Mouse (Mus musculus): ENCODE data around the gene Vstm2b. TPM values are rescaled to one million over a fixed set of nuclear protein-coding genes. Genes with fewer than 3 reads are reported as not detected.

The Vstm2b gene
- polyA plus RNA-seq, 1 experiment: not detected

- Histone ChIP-seq H3K4me3 (replicated peaks) (no peak overlapping the region), H3K27me3 (ENCODE audit: control insufficient read depth) (peaks cover 54% of the 10 kb centered on the region), H3K4me1 (ENCODE audit: control insufficient read depth) (no peaks in the 10 kb centered on the region), H3K9me3 (ENCODE audit: control insufficient read depth, low read length) (no peaks in the 10 kb centered on the region), H3K36me3 (ENCODE audit: control insufficient read depth) (no peaks in the 10 kb centered on the region)
- TF ChIP-seq TAL1 (IDR thresholded peaks at IDR 0.05; ENCODE audit: low read length): no peak
- no peak for TF ChIP-seq GATA1 (IDR thresholded peaks at IDR 0.05; ENCODE audit: low read length)
Measured at GRCm38 (mm10) chr7:40901201-40901600, 3.1 kb downstream of the Vstm2b start.

- 0 out of 2 replicates have a peak, but pooled peaks cover 3% of the 10 kb centered on the region for H3K9me3 ChIP-seq (ENCODE audit: control insufficient read depth, low read length)
- no peak for TF ChIP-seq TAL1 (IDR thresholded peaks at IDR 0.05; ENCODE audit: low read length)
- TF ChIP-seq GATA1 (IDR thresholded peaks at IDR 0.05; ENCODE audit: low read length): no peak
- no peak overlapping the region for H3K4me3 ChIP-seq (replicated peaks)
- peaks cover 50% of the 10 kb centered on the region for H3K27me3 ChIP-seq (ENCODE audit: control insufficient read depth)
- no peaks in the 10 kb centered on the region for H3K4me1 ChIP-seq (ENCODE audit: control insufficient read depth)
- no peaks in the 10 kb centered on the region for H3K36me3 ChIP-seq (ENCODE audit: control insufficient read depth)
Measured at GRCm38 (mm10) chr7:40902506-40902905, 4.4 kb downstream of the Vstm2b start.

GRCm38 (mm10) chr7:40906484-40906883, 8.4 kb downstream of the Vstm2b start:
- H3K9me3 ChIP-seq (ENCODE audit: control insufficient read depth, low read length): 0 out of 2 replicates have a peak, but pooled peaks cover 3% of the 10 kb centered on the region
- peaks cover 14% of the 10 kb centered on the region for H3K27me3 ChIP-seq (ENCODE audit: control insufficient read depth)
- H3K4me3 ChIP-seq (replicated peaks): no peak overlapping the region
- no peaks in the 10 kb centered on the region for H3K4me1 ChIP-seq (ENCODE audit: control insufficient read depth)
- TF ChIP-seq TAL1 (IDR thresholded peaks at IDR 0.05; ENCODE audit: low read length) (no peak), GATA1 (IDR thresholded peaks at IDR 0.05; ENCODE audit: low read length) (no peak)
- H3K36me3 ChIP-seq (ENCODE audit: control insufficient read depth): no peaks in the 10 kb centered on the region

GRCm38 (mm10) chr7:40916761-40917160, 18.6 kb downstream of the Vstm2b start:
- H3K9me3 ChIP-seq (ENCODE audit: control insufficient read depth, low read length): peaks cover 6% of the 10 kb centered on the region
- no peaks in the 10 kb centered on the region for H3K36me3 ChIP-seq (ENCODE audit: control insufficient read depth)
- TF ChIP-seq TAL1 (IDR thresholded peaks at IDR 0.05; ENCODE audit: low read length) (no peak), GATA1 (IDR thresholded peaks at IDR 0.05; ENCODE audit: low read length) (no peak)
- no peaks in the 10 kb centered on the region for H3K27me3 ChIP-seq (ENCODE audit: control insufficient read depth)
- no peak overlapping the region for H3K4me3 ChIP-seq (replicated peaks)
- H3K4me1 ChIP-seq (ENCODE audit: control insufficient read depth): no peaks in the 10 kb centered on the region

GRCm38 (mm10) chr7:40920118-40920517, 22.0 kb downstream of the Vstm2b start:
- Histone ChIP-seq H3K4me3 (replicated peaks) (no peak overlapping the region), H3K36me3 (ENCODE audit: control insufficient read depth) (no peaks in the 10 kb centered on the region), H3K27me3 (ENCODE audit: control insufficient read depth) (no peaks in the 10 kb centered on the region), H3K4me1 (ENCODE audit: control insufficient read depth) (no peaks in the 10 kb centered on the region), H3K9me3 (ENCODE audit: control insufficient read depth, low read length) (peaks cover 6% of the 10 kb centered on the region)
- no peak for TF ChIP-seq GATA1 (IDR thresholded peaks at IDR 0.05; ENCODE audit: low read length)
- no peak for TF ChIP-seq TAL1 (IDR thresholded peaks at IDR 0.05; ENCODE audit: low read length)

- TF ChIP-seq GATA1 (IDR thresholded peaks at IDR 0.05; ENCODE audit: low read length) (no peak), TAL1 (IDR thresholded peaks at IDR 0.05; ENCODE audit: low read length) (no peak)
- peaks cover 6% of the 10 kb centered on the region for H3K9me3 ChIP-seq (ENCODE audit: control insufficient read depth, low read length)
- no peaks in the 10 kb centered on the region for H3K27me3 ChIP-seq (ENCODE audit: control insufficient read depth)
- H3K4me3 ChIP-seq (replicated peaks): no peak overlapping the region
- H3K4me1 ChIP-seq (ENCODE audit: control insufficient read depth): no peaks in the 10 kb centered on the region
- no peaks in the 10 kb centered on the region for H3K36me3 ChIP-seq (ENCODE audit: control insufficient read depth)
Measured at GRCm38 (mm10) chr7:40921281-40921680, 23.2 kb downstream of the Vstm2b start.

- no peaks in the 10 kb centered on the region for H3K27me3 ChIP-seq (ENCODE audit: control insufficient read depth)
- no peak for TF ChIP-seq TAL1 (IDR thresholded peaks at IDR 0.05; ENCODE audit: low read length)
- no peak for TF ChIP-seq GATA1 (IDR thresholded peaks at IDR 0.05; ENCODE audit: low read length)
Measured at GRCm38 (mm10) chr7:40922871-40923270, 24.7 kb downstream of the Vstm2b start.

GRCm38 (mm10) chr7:40928391-40928790, 30.3 kb downstream of the Vstm2b start:
- Histone ChIP-seq H3K4me1 (ENCODE audit: control insufficient read depth) (no peaks in the 10 kb centered on the region), H3K27me3 (ENCODE audit: control insufficient read depth) (no peaks in the 10 kb centered on the region), H3K4me3 (replicated peaks) (no peak overlapping the region), H3K9me3 (ENCODE audit: control insufficient read depth, low read length) (peaks cover 5% of the 10 kb centered on the region; the same call in 1 of the 2 replicates), H3K36me3 (ENCODE audit: control insufficient read depth) (no peaks in the 10 kb centered on the region)
- TF ChIP-seq GATA1 (IDR thresholded peaks at IDR 0.05; ENCODE audit: low read length) (no peak), TAL1 (IDR thresholded peaks at IDR 0.05; ENCODE audit: low read length) (no peak)

More at GRCm38 (mm10) chr7:40922871-40923270, 24.7 kb downstream of the Vstm2b start:
- Histone ChIP-seq H3K36me3 (ENCODE audit: control insufficient read depth) (no peaks in the 10 kb centered on the region), H3K9me3 (ENCODE audit: control insufficient read depth, low read length) (peaks cover 6% of the 10 kb centered on the region), H3K4me3 (replicated peaks) (no peak overlapping the region), H3K4me1 (ENCODE audit: control insufficient read depth) (no peaks in the 10 kb centered on the region)

GRCm38 (mm10) chr7:40936617-40937212, 38.6 kb downstream of the Vstm2b start:
- H3K36me3 ChIP-seq (ENCODE audit: control insufficient read depth): no peaks in the 10 kb centered on the region
- H3K27me3 ChIP-seq (ENCODE audit: control insufficient read depth): no peaks in the 10 kb centered on the region
- H3K4me1 ChIP-seq (ENCODE audit: control insufficient read depth): no peaks in the 10 kb centered on the region
- TF ChIP-seq TAL1 (IDR thresholded peaks at IDR 0.05; ENCODE audit: low read length) (no peak), GATA1 (IDR thresholded peaks at IDR 0.05; ENCODE audit: low read length) (no peak)
- H3K9me3 ChIP-seq (ENCODE audit: control insufficient read depth, low read length): no peaks in the 10 kb centered on the region; the same call in 1 of the 2 replicates
- H3K4me3 ChIP-seq (replicated peaks): no peak overlapping the region

- Histone ChIP-seq H3K4me3 (replicated peaks) (no peak overlapping the region), H3K27me3 (ENCODE audit: control insufficient read depth) (no peaks in the 10 kb centered on the region), H3K9me3 (ENCODE audit: control insufficient read depth, low read length) (no peaks in the 10 kb centered on the region), H3K36me3 (ENCODE audit: control insufficient read depth) (no peaks in the 10 kb centered on the region), H3K4me1 (ENCODE audit: control insufficient read depth) (no peaks in the 10 kb centered on the region)
- TF ChIP-seq TAL1 (IDR thresholded peaks at IDR 0.05; ENCODE audit: low read length): no peak
- no peak for TF ChIP-seq GATA1 (IDR thresholded peaks at IDR 0.05; ENCODE audit: low read length)
Measured at GRCm38 (mm10) chr7:40939371-40939770, 41.2 kb downstream of the Vstm2b start.
